Mouse (Mus musculus) embryonic facial prominence, embryonic 14.5 days (tissue): Measurements from ENCODE around the gene Baiap2l1. TPM values are rescaled to one million over a fixed set of nuclear protein-coding genes. Genes with fewer than 3 reads are reported as not detected.

Experiments
- ATAC-seq: fragments of 200-750 bp; cut with Nextera tagmentation; 2 replicates; pipeline ENCODE4 v1.8.0; 2017; ENCODE audit warnings: low read depth, moderate number of reproducible peaks, moderate TSS enrichment
- DNase-seq: peaks from one replicate; pipeline ENCODE4 v3.0.0-alpha.2; 2015; ENCODE audit warnings: low spot score
- H3K27ac ChIP-seq: fragments of 300-500 bp; sonication (generic); replicated peaks from 2 replicates; pipeline ENCODE4 v1.5.1; 2014; ENCODE audit warnings: low read depth, mild to moderate bottlenecking, low read length, moderate library complexity
- H3K27me3 ChIP-seq: fragments of 300-500 bp; sonication (generic); replicated peaks from 2 replicates; pipeline ENCODE4 v1.6.1; 2014; ENCODE audit warnings: low read length; ENCODE audit not compliant: control insufficient read depth, insufficient read depth
- H3K36me3 ChIP-seq: fragments of 300-500 bp; sonication (generic); 2 replicates; pipeline ENCODE4 v1.6.1; 2014; ENCODE audit warnings: low read length, mixed read lengths; ENCODE audit not compliant: control insufficient read depth, insufficient read depth
- H3K4me1 ChIP-seq: fragments of 300-500 bp; sonication (generic); 2 replicates; pipeline ENCODE4 v1.6.1; 2014; ENCODE audit warnings: antibody characterized with exemption, low read length; ENCODE audit not compliant: control insufficient read depth, insufficient read depth
- H3K4me2 ChIP-seq: fragments of 300-500 bp; sonication (generic); 2 replicates; pipeline ENCODE4 v1.6.1; 2014; ENCODE audit warnings: low read depth, mild to moderate bottlenecking, low read length, moderate library complexity, mixed read lengths
- H3K4me3 ChIP-seq: fragments of 300-500 bp; sonication (generic); 2 replicates; pipeline ENCODE4 v1.5.1; 2014; ENCODE audit warnings: low read depth, mild to moderate bottlenecking, low read length
- H3K9ac ChIP-seq: fragments of 300-500 bp; sonication (generic); 2 replicates; pipeline ENCODE4 v1.6.1; 2014; ENCODE audit warnings: low read depth, mild to moderate bottlenecking, low read length, moderate library complexity, mixed read lengths
- H3K9me3 ChIP-seq: fragments of 300-500 bp; sonication (generic); 2 replicates; pipeline ENCODE4 v1.6.1; 2016; ENCODE audit warnings: low read length; ENCODE audit not compliant: control insufficient read depth
- WGBS: fragments of 180-500 bp; shearing (Covaris S2); extraction: QIAGEN DNeasy Blood & Tissue Kit; methylation state at CpG from one replicate; pipeline ENCODE4 v1.1.7; 2014; 5-methylcytosine and 5-hydroxymethylcytosine counted together
- polyA plus RNA-seq: library from polyadenylated mRNA; unstranded; fragments of >200 nt; fragmentation: Nextera tagmentation; extraction: Ambion mirVana; gene quantifications from 2 replicates; pipeline ENCODE4 v1.2.1, GENCODE M21; 2014

Gene Baiap2l1
- 10.6 and 10.8 TPM in 2 replicates for polyA plus RNA-seq

DNA sequence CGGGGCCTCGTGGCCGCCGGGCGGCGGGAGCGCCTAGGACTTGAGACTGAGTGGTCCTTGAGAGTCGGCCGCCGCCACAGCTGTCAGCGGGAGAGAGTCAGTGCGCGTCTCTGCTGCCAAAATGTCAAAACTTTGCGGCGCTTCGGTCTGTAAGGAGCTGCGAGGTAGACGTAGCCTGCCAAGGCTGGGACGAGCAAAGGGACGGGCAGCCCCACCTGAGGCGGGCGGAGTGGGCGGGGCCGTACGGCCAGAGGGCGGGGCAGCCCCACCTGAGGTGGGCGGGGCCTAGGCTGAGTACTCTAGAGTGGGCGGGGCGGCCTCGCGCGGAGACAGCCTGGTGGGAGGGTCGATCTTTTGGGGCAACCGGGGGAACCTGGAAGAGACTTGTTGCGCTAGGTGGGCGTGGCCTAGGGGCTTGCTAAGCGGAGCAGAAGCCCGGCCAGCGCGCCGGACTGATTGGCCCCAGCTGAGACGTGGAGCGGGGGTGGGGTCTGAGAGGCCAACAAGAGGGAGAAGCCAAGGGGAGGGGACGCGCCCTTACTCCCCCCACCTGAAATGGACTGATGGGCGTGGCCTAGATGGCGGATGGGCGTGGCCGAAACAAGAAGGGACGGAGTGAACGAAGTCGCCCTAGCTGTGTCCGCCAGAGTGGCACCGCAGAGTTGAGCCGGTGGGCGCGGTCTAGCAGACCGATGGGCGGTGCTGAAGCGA lies at the start of gene Baiap2l1:
Gene Baiap2l1 (minus strand): TSS at position 232 of the 711 bp plus-strand sequence.
- Histone ChIP-seq H3K4me1 (peaks cover 7% of the 10 kb centered on the region), H3K9ac (peak within 1 kb of the TSS; percentile 62), H3K27me3 (0 out of 2 replicates have a peak, but pooled peaks cover 4% of the 10 kb centered on the region), H3K27ac (peak within 1 kb of the TSS; percentile 59; the same call in 1 of the 2 replicates), H3K4me2 (peak within 1 kb of the TSS; percentile 90), H3K9me3 (no peaks in the 10 kb centered on the region), H3K4me3 (peak within 1 kb of the TSS; percentile 62), H3K36me3 (no peaks in the 10 kb centered on the region)
- WGBS, result 0% methylated on average over 34 of the region's 60 CpGs
- ATAC-seq (peak; percentile 95), DNase-seq (peak; percentile 98)

DNA sequence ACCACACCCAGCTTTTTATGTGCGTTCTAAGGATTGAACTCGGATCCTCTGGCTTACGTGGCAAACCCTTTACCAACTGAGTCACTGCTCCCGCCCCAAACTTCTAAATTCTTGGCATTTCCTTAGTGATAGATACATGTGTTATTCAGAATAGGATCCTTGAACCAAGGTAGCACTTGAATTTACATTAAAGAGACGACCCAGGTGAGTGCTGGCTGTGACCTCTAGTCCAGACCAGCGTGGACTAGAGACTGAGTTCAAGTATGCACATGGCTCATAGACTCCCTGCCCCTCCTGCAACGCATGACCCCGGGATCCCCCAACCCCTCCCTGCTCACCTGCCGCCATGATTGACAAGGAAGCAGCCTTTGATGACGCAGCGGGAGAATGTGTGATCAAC lies 48.3 kb upstream of the Baiap2l1 start:
- H3K4me1 ChIP-seq, result peaks cover 3% of the 10 kb centered on the region; the same call in 1 of the 2 replicates
- H3K9ac ChIP-seq, result no peak overlapping the region
- 85% methylated on average over 11 of the region's 11 CpGs for WGBS
- no peak overlapping the region for H3K27ac ChIP-seq
- H3K4me3 ChIP-seq, result no peak overlapping the region
- H3K9me3 ChIP-seq, result no peaks in the 10 kb centered on the region
- no peaks in the 10 kb centered on the region for H3K36me3 ChIP-seq
- no peak overlapping the region for H3K4me2 ChIP-seq
- DNase-seq (no peak), ATAC-seq (no peak)
- no peaks in the 10 kb centered on the region for H3K27me3 ChIP-seq

DNA sequence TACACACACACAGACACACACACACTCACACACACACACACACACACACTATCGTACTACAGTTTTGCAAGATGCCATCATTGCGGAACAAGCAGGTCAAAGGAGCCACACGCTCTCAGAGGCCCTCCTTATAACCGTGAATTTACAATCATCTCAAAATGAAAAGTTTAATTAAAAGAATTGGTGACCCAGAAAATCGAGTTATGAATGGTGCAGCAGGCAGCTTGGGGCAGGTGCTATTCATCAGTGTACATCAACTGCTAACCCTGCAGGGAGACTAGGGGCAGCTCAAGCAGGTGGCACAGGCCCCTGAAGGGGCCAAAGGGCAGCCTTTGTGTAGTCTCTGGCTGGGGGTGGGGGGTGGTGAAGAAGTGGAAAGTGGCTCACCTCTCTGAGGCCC lies 42.9 kb upstream of the Baiap2l1 start:
- Histone ChIP-seq H3K4me3 (no peak overlapping the region), H3K27me3 (no peaks in the 10 kb centered on the region), H3K4me2 (no peak overlapping the region), H3K4me1 (peaks cover 6% of the 10 kb centered on the region; the same call in 1 of the 2 replicates), H3K9ac (no peak overlapping the region), H3K9me3 (no peaks in the 10 kb centered on the region), H3K36me3 (no peaks in the 10 kb centered on the region), H3K27ac (no peak overlapping the region)
- ATAC-seq (no peak), DNase-seq (peak; percentile 1)
- WGBS, result 57% methylated on average over 5 of the region's 5 CpGs

DNA sequence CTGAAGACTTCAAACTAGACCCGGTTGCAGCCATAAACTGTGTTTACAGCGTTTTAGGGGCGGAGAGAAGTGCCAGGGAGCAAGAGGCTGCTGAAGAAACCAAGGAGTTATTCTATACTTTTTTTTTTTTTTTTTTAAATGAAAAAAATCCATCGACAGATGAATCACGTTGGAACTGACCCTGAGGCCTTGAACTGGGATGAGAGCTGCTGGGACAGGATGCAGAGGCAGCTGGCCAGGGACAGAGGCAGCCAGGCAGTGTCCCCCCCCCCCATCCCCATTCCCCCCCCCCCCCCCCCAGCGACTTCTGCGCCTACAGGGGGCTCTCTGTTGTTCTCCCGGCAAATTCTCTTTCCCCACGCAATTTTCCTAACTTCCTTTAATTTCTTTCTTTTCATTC lies 39.7 kb upstream of the Baiap2l1 start:
- Histone ChIP-seq H3K4me1 (peaks cover 6% of the 10 kb centered on the region; the same call in 1 of the 2 replicates), H3K36me3 (no peaks in the 10 kb centered on the region), H3K4me2 (peak overlapping the region; percentile 14; the same call in 1 of the 2 replicates), H3K9ac (no peak overlapping the region), H3K4me3 (no peak overlapping the region), H3K27ac (no peak overlapping the region), H3K27me3 (no peaks in the 10 kb centered on the region), H3K9me3 (no peaks in the 10 kb centered on the region)
- DNase-seq (peak; percentile 25), ATAC-seq (no peak)
- WGBS, result 17% methylated on average over 6 of the region's 9 CpGs

DNA sequence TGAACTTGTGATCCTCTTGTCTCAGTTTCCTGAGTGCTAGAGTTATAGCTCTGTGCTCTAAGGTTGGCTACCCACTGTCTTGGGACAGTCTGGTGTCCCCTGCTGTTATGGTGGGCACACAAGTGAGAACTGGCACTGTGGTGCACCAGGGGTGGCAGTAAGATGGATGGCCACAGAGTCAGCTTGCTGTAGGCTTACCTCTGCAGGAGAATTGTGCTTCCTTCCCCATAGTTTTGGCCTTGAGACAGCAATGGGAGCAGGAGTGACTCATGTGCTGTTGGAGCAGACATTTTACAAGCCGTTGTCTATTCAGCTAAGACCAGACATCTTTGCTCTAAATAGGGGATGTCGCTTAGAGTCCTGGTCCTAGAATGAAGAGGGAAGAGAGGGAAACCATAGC lies 36.2 kb upstream of the Baiap2l1 start:
- Histone ChIP-seq H3K4me2 (no peak overlapping the region), H3K4me1 (no peaks in the 10 kb centered on the region), H3K9me3 (no peaks in the 10 kb centered on the region), H3K9ac (no peak overlapping the region), H3K4me3 (no peak overlapping the region), H3K27ac (no peak overlapping the region), H3K36me3 (no peaks in the 10 kb centered on the region), H3K27me3 (no peaks in the 10 kb centered on the region)
- DNase-seq (no peak), ATAC-seq (no peak)
- 84% methylated on average over 2 of the region's 2 CpGs for WGBS

DNA sequence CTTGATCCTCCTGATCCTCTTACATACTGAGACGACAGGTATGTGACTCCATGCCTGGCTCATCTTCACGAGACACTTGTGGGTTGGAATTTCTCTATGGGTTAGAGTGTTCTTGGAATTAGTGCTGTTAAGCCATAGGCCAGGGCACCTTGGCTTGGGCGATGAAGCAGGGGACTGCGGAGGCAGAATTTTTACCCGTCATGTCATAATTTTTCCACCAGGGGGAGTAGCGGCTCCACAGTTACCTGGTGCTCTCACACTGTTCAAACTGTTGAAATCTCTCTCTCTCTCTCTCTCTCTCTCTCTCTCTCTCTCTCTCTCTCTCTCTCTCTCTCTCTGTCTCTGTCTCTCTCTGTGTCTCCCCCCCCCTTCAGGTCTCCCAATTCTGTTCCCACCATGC lies 29.9 kb upstream of the Baiap2l1 start:
- Histone ChIP-seq H3K4me2 (no peak overlapping the region), H3K4me1 (no peaks in the 10 kb centered on the region), H3K4me3 (no peak overlapping the region), H3K27ac (no peak overlapping the region), H3K9ac (no peak overlapping the region), H3K9me3 (no peaks in the 10 kb centered on the region), H3K36me3 (no peaks in the 10 kb centered on the region), H3K27me3 (no peaks in the 10 kb centered on the region)
- DNase-seq (peak; percentile 32), ATAC-seq (no peak)
- WGBS, result 9% methylated on average over 6 of the region's 6 CpGs

DNA sequence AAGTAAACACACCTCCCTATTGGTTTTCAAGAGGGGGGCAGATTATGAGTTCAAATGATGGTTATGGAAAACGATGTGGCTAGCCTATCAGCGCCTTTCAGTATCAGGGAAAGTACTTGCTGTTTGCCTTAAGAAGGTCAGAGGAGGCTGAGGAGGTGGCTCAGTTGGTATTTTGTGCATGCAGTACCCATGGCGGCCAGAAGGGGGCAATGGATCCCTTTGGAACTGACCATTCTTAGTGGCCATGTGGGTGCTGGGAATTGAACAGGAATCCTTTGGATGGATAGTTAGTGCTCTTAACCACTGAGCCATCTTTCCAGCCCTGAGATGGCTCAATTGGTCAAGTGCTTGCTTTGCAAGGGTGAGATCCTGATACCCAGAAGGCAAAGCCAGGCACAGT lies 26.0 kb upstream of the Baiap2l1 start:
- H3K36me3 ChIP-seq, result no peaks in the 10 kb centered on the region
- H3K27ac ChIP-seq, result no peak overlapping the region
- ATAC-seq (no peak), DNase-seq (no peak)
- H3K9ac ChIP-seq, result no peak overlapping the region
- no peaks in the 10 kb centered on the region for H3K27me3 ChIP-seq
- no peaks in the 10 kb centered on the region for H3K9me3 ChIP-seq
- H3K4me3 ChIP-seq, result no peak overlapping the region
- no peaks in the 10 kb centered on the region for H3K4me1 ChIP-seq
- 64% methylated on average over 3 of the region's 3 CpGs for WGBS
- H3K4me2 ChIP-seq, result no peak overlapping the region

DNA sequence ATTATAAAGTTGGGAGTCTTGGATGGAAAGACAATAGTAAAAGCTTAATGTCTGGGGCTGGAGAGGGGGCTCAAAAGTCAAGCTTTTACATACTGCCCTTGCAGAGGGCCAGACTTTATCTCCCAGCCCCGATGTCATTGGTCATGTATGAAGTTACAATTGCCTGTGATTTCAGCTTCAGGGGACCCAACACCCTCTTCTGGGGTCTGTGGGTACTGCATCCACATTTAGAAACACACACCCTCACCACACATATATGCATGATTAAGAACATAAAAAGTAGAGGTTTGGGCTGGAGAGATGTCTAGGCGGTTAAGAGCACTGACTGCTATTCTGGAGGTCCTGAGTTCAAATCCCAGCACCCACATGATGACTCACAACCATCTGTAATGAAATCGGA lies 23.9 kb upstream of the Baiap2l1 start:
- Histone ChIP-seq H3K4me3 (no peak overlapping the region), H3K27ac (no peak overlapping the region), H3K27me3 (no peaks in the 10 kb centered on the region), H3K4me1 (no peaks in the 10 kb centered on the region), H3K9me3 (no peaks in the 10 kb centered on the region), H3K9ac (no peak overlapping the region), H3K36me3 (no peaks in the 10 kb centered on the region), H3K4me2 (no peak overlapping the region)
- WGBS, result 82% methylated on average over 3 of the region's 3 CpGs
- ATAC-seq (no peak), DNase-seq (no peak)

DNA sequence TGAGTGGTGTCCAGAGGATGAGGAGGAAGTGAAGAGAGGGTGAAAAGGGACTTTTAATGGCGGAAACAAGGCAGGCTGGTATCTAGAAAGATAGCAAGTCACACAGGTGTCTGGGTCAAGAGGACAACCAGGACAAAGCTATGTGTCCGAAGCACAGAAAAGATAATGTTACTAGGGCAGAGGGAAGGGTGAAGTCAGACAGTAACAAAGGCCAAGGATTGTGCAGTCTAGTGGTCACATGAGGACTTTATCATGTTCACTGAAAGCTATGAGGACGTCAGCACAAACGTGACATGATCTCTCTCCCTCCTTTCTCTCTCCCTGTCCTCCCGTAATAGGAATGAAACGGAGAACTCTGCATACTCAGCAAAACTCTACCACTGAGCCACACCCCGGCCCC lies 22.8 kb upstream of the Baiap2l1 start:
- Histone ChIP-seq H3K27me3 (no peaks in the 10 kb centered on the region), H3K9me3 (no peaks in the 10 kb centered on the region), H3K4me3 (no peak overlapping the region), H3K4me2 (no peak overlapping the region), H3K4me1 (no peaks in the 10 kb centered on the region), H3K27ac (no peak overlapping the region), H3K9ac (no peak overlapping the region), H3K36me3 (no peaks in the 10 kb centered on the region)
- 83% methylated on average over 7 of the region's 7 CpGs for WGBS
- no peak for ATAC-seq
- no peak for DNase-seq
